7 mouse cellular contexts compared by ENCODE assay signal in the genomic region with DNA sequence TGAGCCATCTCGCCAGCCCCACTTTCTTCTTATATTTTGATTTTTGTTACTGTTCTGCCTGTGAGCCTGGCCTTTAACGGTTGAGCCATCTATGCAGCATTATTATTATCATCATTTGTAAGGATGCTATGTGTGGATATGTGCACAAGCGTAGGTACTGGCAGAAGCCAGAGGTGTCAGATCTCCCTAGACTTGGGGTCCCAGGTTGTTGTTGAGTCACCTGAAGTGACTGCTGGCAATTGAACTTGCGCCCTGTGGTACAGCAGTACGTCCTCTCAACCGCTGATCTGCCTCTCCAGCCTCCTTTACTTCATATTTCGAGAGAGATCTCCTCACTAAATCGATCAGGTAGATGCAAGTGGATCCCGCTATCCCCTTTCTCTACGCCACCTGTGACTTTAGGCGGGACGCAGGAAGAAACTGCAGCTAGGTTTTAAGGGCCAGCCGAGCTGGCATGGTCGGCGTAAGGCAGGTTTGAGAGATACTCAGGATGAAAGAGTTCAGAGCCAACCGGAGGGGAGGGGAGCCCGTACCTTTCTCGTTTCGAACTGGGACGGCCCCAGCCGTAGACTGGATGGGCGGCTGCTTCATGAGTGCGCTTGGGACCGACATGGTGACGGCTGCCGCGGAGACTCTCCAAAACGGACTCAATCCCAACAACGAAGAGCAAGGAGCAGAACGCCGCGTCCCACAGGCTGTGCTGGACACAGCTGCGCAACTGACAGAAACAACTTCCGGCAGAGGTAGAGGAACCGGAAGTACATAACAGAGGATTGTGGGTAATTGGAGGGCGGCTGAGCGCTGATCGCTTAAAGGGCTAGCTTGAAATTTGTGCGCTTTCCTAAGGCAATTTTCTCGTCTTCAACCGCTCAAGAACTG. TPM values are rescaled to one million over a fixed set of nuclear protein-coding genes. Genes with fewer than 3 reads are reported as not detected.
DNase-seq lines count a peak whose midpoint lies in the region; ATAC-seq and TF ChIP-seq lines count a peak whose summit lies in the region.
"Not testable (repeated sequence)": the region's sequence is repeated elsewhere in the genome, so short reads cannot be mapped to it uniquely, and the experiment has no call there.

Mfap1b (minus strand) TSS at position 767 of the 879 bp plus-strand sequence.

- TF ChIP-seq POLR2A in small intestine, adult 2 months (IDR thresholded peaks at IDR 0.05; ENCODE audit: low read depth, low read length) = peak; percentile 76

- H3K9me3 ChIP-seq in embryonic facial prominence, embryonic 10.5 days; intestine, postnatal 0 days (ENCODE audit: control insufficient read depth); midbrain, embryonic 12.5 days: not testable (repeated sequence)

- not testable (repeated sequence) for H3K27me3 ChIP-seq in embryonic facial prominence, embryonic 10.5 days (replicated peaks; ENCODE audit: low read depth, poor library complexity, severe bottlenecking); intestine, postnatal 0 days (replicated peaks; ENCODE audit: control insufficient read depth, insufficient read depth, low read length); midbrain, embryonic 12.5 days; small intestine, adult 2 months (ENCODE audit: control insufficient read depth, insufficient read depth, low read length)

- peak within 1 kb of the TSS; percentile 63 for H3K27ac ChIP-seq in embryonic facial prominence, embryonic 10.5 days (replicated peaks)
- peak within 1 kb of the TSS; percentile 70 for H3K27ac ChIP-seq in intestine, postnatal 0 days (ENCODE audit: low read depth, low read length)
- peak within 1 kb of the TSS; percentile 71 for H3K27ac ChIP-seq in midbrain, embryonic 12.5 days (replicated peaks)
- not testable (repeated sequence) for H3K27ac ChIP-seq in small intestine, adult 2 months (ENCODE audit: insufficient read depth, low read depth, low read length)

- peak within 1 kb of the TSS; percentile 68 for H3K4me3 ChIP-seq in embryonic facial prominence, embryonic 10.5 days
- H3K4me3 ChIP-seq in intestine, postnatal 0 days (ENCODE audit: low read depth, low read length) = peak within 1 kb of the TSS; percentile 67
- peak within 1 kb of the TSS; percentile 64 for H3K4me3 ChIP-seq in midbrain, embryonic 12.5 days
- peak within 1 kb of the TSS; percentile 65 for H3K4me3 ChIP-seq in small intestine, adult 2 months (ENCODE audit: low read depth, low read length)

- intact Hi-C loops in left cerebral cortex, postnatal 4 days (cut with DNase I) = not testable (repeated sequence)

- peak within 1 kb of the TSS; percentile 57 for H3K9ac ChIP-seq in intestine, postnatal 0 days (ENCODE audit: low read depth, low read length)
- H3K9ac ChIP-seq in midbrain, embryonic 12.5 days (replicated peaks) = peak within 1 kb of the TSS; percentile 63

- H3K36me3 ChIP-seq in embryonic facial prominence, embryonic 10.5 days (replicated peaks) = peaks cover 12% of the 10 kb centered on the region
- not testable (repeated sequence) for H3K36me3 ChIP-seq in intestine, postnatal 0 days (ENCODE audit: control insufficient read depth, insufficient read depth); midbrain, embryonic 12.5 days; small intestine, adult 2 months (ENCODE audit: control insufficient read depth, insufficient read depth, low read length)

- peak within 1 kb of the TSS; percentile 75 for H3K4me2 ChIP-seq in intestine, postnatal 0 days (replicated peaks; ENCODE audit: low read depth)
- peak within 1 kb of the TSS; percentile 78 for H3K4me2 ChIP-seq in midbrain, embryonic 12.5 days (replicated peaks)

- peak; percentile 84 for ATAC-seq in intestine, postnatal 0 days
- ATAC-seq in midbrain, embryonic 12.5 days (ENCODE audit: low FRiP score, low read depth) = peak; percentile 93

- H3K4me1 ChIP-seq in embryonic facial prominence, embryonic 10.5 days; intestine, postnatal 0 days (replicated peaks; ENCODE audit: control insufficient read depth, insufficient read depth, low read length); midbrain, embryonic 12.5 days; small intestine, adult 2 months (ENCODE audit: control insufficient read depth, insufficient read depth, insufficient read length, low read length): not testable (repeated sequence)

- peak; percentile 84 for DNase-seq in adrenal gland, postnatal 10 days
- peak; percentile 85 for DNase-seq in embryonic facial prominence, embryonic 10.5 days (ENCODE audit: low spot score)
- peak; percentile 61 for DNase-seq in gonadal fat pad, adult 2 months (ENCODE audit: low read depth)
- peak; percentile 77 for DNase-seq in left cerebral cortex, postnatal 4 days

- WGBS in embryonic facial prominence, embryonic 10.5 days = 6% methylated on average over 41 of the region's 41 CpGs
- 4% methylated on average over 39 of the region's 41 CpGs for WGBS in intestine, postnatal 0 days
- WGBS in midbrain, embryonic 12.5 days = 7% methylated on average over 41 of the region's 41 CpGs
- WGBS in small intestine, adult 2 months = 4% methylated on average over 41 of the region's 41 CpGs

- TF ChIP-seq CTCF in intestine, postnatal 0 days (IDR thresholded peaks at IDR 0.05; ENCODE audit: low read depth); small intestine, adult 2 months (IDR thresholded peaks at IDR 0.05; ENCODE audit: extremely low read depth, insufficient read length, insufficient replicate concordance, low read depth, low read length): not testable (repeated sequence)

RNA-seq across cellular contexts. Expression of gene Mfap1b, which starts in this region (rescaled TPM):
- 10 to 100 TPM; 24.9 to 26.8 TPM for total RNA-seq in adrenal gland, postnatal 10 days (2021)
- 53.2 and 55.4 TPM in 2 replicates for polyA plus RNA-seq in embryonic facial prominence, embryonic 10.5 days (2016; fragmentation: Nextera tagmentation; extraction: Ambion mirVana)
- polyA plus RNA-seq in gonadal fat pad, adult 2 months (2012; rRNA removed) = 5.4 and 7.4 TPM in 2 replicates
- polyA plus RNA-seq in intestine, postnatal 0 days (2015; fragmentation: Nextera tagmentation; extraction: Ambion mirVana) = 25.5 and 26.7 TPM in 2 replicates
- 10 to 100 TPM; 33.9 to 37.8 TPM for total RNA-seq in left cerebral cortex, postnatal 4 days (2021)
- 66.4 and 70.8 TPM in 2 replicates for polyA plus RNA-seq in midbrain, embryonic 12.5 days (2016; fragmentation: Nextera tagmentation; extraction: Ambion mirVana)
- polyA plus RNA-seq in small intestine, adult 2 months (2012; rRNA removed) = 0.51 and 0.66 TPM in 2 replicates
